Mouse (Mus musculus) heart, embryonic 11.5 days (tissue): Measurements from ENCODE around the gene Sptbn2. TPM values are rescaled to one million over a fixed set of nuclear protein-coding genes. Genes with fewer than 3 reads are reported as not detected.

Experiments used
- ATAC-seq: fragments of 200-750 bp; cut with Nextera tagmentation; replicated peaks from 2 replicates; pipeline ENCODE4 v1.8.0; 2017; ENCODE audit warnings: moderate library complexity; ENCODE audit not compliant: insufficient number of reproducible peaks, low FRiP score, low TSS enrichment
- H3K27ac ChIP-seq: fragments of 300-500 bp; sonication (generic); 2 replicates; pipeline ENCODE4 v1.5.1; 2014; ENCODE audit warnings: mild to moderate bottlenecking, low read depth, low read length
- H3K27me3 ChIP-seq: fragments of 300-500 bp; sonication (generic); 2 replicates; pipeline ENCODE4 v1.6.1; 2014; ENCODE audit warnings: mild to moderate bottlenecking, low read length, mixed read lengths; ENCODE audit not compliant: control insufficient read depth, insufficient read depth
- H3K36me3 ChIP-seq: fragments of 300-500 bp; sonication (generic); 2 replicates; pipeline ENCODE4 v1.6.1; 2014; ENCODE audit warnings: mild to moderate bottlenecking, low read length, moderate library complexity, mixed read lengths; ENCODE audit not compliant: control insufficient read depth, insufficient read depth
- H3K4me1 ChIP-seq: fragments of 300-500 bp; sonication (generic); 2 replicates; pipeline ENCODE4 v1.6.1; 2014; ENCODE audit warnings: low read length; ENCODE audit not compliant: control insufficient read depth, insufficient read depth
- H3K4me2 ChIP-seq: fragments of 300-500 bp; sonication (generic); 2 replicates; pipeline ENCODE4 v1.6.1; 2014; ENCODE audit warnings: mild to moderate bottlenecking, moderate library complexity
- H3K4me3 ChIP-seq: fragments of 300-500 bp; sonication (generic); 2 replicates; pipeline ENCODE4 v1.5.1; 2014; ENCODE audit warnings: low read depth, low read length
- H3K9ac ChIP-seq: fragments of 300-500 bp; sonication (generic); 2 replicates; pipeline ENCODE4 v1.6.1; 2014; ENCODE audit warnings: mild to moderate bottlenecking, low read depth, low read length, moderate library complexity
- H3K9me3 ChIP-seq: fragments of 300-500 bp; sonication (generic); replicated peaks from 2 replicates; pipeline ENCODE4 v1.6.1; 2016; ENCODE audit warnings: low read length; ENCODE audit not compliant: control insufficient read depth
- WGBS: fragments of 180-500 bp; shearing (Covaris S2); extraction: QIAGEN DNeasy Blood & Tissue Kit; methylation state at CpG from one replicate; pipeline ENCODE4 v1.1.7; 2014; ENCODE audit not compliant: insufficient replicate concordance; 5-methylcytosine and 5-hydroxymethylcytosine counted together
- polyA plus RNA-seq: library from polyadenylated mRNA; unstranded; fragments of >200 nt; fragmentation: Nextera tagmentation; extraction: Ambion mirVana; gene quantifications from 2 replicates; pipeline ENCODE4 v1.2.1, GENCODE M21; 2014

The Sptbn2 gene
- polyA plus RNA-seq, 1 experiment from 2014 or later = 0.42 TPM

- H3K27me3 ChIP-seq = peaks cover 71% of the 10 kb centered on the region
- no peak overlapping the region for H3K4me2 ChIP-seq
- no peaks in the 10 kb centered on the region for H3K9me3 ChIP-seq
- H3K4me3 ChIP-seq = no peak overlapping the region
- H3K36me3 ChIP-seq = no peaks in the 10 kb centered on the region
- WGBS = 87% methylated on average over 14 of the region's 14 CpGs
- ATAC-seq = no peak
- no peak overlapping the region for H3K9ac ChIP-seq
- H3K27ac ChIP-seq = no peak overlapping the region
- H3K4me1 ChIP-seq = peaks cover 3% of the 10 kb centered on the region; the same call in 1 of the 2 replicates
Observed at GRCm38 (mm10) chr19:4716756-4717155, 5.8 kb downstream of the Sptbn2 start.

- H3K4me3 ChIP-seq = no peak overlapping the region
- no peak overlapping the region for H3K4me2 ChIP-seq
- no peaks in the 10 kb centered on the region for H3K36me3 ChIP-seq
- H3K9ac ChIP-seq = no peak overlapping the region
- WGBS = 80% methylated on average over 2 of the region's 2 CpGs
- no peak overlapping the region for H3K27ac ChIP-seq
- ATAC-seq = no peak
- no peaks in the 10 kb centered on the region for H3K9me3 ChIP-seq
- H3K27me3 ChIP-seq = peaks cover 68% of the 10 kb centered on the region
- peaks cover 3% of the 10 kb centered on the region; the same call in 1 of the 2 replicates for H3K4me1 ChIP-seq
Observed at GRCm38 (mm10) chr19:4717281-4717680, 6.3 kb downstream of the Sptbn2 start.

DNA sequence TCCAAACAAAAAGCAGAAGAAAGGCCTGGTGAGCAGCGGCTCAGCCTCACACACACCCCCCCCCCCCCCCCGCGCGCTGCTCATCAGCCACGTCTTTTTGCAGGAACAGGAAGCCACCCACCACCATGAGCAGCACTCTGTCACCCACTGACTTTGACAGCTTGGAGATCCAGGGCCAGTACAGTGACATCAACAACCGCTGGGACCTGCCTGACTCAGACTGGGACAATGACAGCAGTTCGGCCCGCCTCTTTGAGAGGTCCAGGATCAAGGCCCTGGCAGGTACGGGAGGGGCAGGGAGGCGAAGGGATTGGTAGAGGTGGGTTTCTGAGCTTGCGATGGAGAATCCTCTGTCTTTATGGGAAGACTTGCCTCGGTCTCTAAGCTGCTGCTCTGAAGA is 7.7 kb downstream of the Sptbn2 start:
- no peak overlapping the region for H3K4me3 ChIP-seq
- no peak overlapping the region for H3K27ac ChIP-seq
- H3K4me2 ChIP-seq = no peak overlapping the region
- no peaks in the 10 kb centered on the region for H3K4me1 ChIP-seq
- no peak overlapping the region for H3K9ac ChIP-seq
- no peaks in the 10 kb centered on the region for H3K9me3 ChIP-seq
- no peak for ATAC-seq
- no peaks in the 10 kb centered on the region for H3K36me3 ChIP-seq
- peaks cover 54% of the 10 kb centered on the region for H3K27me3 ChIP-seq
- 17% methylated on average over 12 of the region's 12 CpGs for WGBS

DNA sequence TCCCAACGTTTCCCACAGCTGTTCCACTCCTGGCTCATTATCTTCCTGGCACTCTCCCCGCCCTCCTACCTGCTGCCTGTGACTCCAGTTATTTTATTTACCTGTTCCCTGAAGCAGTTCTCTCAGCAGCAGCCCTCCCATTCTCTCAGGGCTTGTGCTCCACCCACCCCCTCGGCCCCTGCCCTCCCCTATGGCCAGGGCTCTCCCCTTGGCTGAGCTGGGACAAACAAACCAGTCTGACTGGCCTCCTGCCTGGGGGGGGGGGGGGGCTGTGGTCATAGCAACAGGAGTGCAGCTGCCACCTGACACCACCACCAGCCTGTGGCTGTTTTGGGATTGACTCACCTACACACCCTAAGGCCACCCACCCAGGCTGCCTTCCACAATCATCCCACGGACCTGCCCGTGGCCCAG is 8.4 kb downstream of the Sptbn2 start:
- Histone ChIP-seq H3K9me3 (no peaks in the 10 kb centered on the region), H3K4me1 (no peaks in the 10 kb centered on the region), H3K27ac (no peak overlapping the region), H3K4me2 (no peak overlapping the region), H3K9ac (no peak overlapping the region), H3K27me3 (peaks cover 47% of the 10 kb centered on the region), H3K4me3 (no peak overlapping the region), H3K36me3 (no peaks in the 10 kb centered on the region)
- WGBS = 16% methylated on average over 5 of the region's 5 CpGs
- ATAC-seq = no peak

- Histone ChIP-seq H3K4me1 (no peaks in the 10 kb centered on the region), H3K4me2 (no peak overlapping the region), H3K9me3 (no peaks in the 10 kb centered on the region), H3K36me3 (no peaks in the 10 kb centered on the region), H3K27me3 (peaks cover 40% of the 10 kb centered on the region), H3K4me3 (no peak overlapping the region), H3K27ac (no peak overlapping the region), H3K9ac (no peak overlapping the region)
- ATAC-seq = no peak
- WGBS = 76% methylated on average over 15 of the region's 15 CpGs
Observed at GRCm38 (mm10) chr19:4720112-4720511, 9.1 kb downstream of the Sptbn2 start.

DNA sequence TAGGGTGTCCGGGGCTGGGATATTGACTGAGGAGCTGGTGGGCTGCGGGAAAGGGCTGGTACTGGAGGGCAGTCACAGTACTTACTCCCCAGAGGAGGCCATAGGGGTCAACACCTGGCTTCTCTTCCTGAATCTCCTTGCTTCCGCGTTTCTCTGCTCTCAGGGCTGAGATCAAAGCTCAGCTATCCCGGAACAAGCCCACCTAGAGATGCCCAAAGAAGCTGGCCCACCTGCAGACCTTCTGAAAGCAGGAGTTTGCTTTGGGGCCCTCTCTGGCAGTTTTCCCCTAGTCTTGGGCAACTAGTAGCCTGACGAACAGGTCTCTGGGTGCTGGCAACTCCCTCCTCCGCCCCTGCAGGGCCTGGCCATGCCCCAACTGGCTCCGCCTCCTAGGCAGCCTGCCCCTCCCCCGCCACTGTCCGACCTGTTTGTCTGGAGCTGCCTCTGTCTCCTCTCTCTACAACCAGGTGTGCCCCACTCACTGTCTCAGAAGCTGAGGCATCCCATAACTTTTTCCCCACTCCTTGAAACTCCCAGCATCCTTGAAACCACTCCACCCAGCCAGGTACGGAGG is 9.8 kb downstream of the Sptbn2 start:
- WGBS = 12% methylated on average over 11 of the region's 11 CpGs
- H3K9ac ChIP-seq = no peak overlapping the region
- H3K4me1 ChIP-seq = no peaks in the 10 kb centered on the region
- no peak for ATAC-seq
- H3K27me3 ChIP-seq = peaks cover 34% of the 10 kb centered on the region
- H3K9me3 ChIP-seq = no peaks in the 10 kb centered on the region
- no peak overlapping the region for H3K4me3 ChIP-seq
- no peak overlapping the region for H3K27ac ChIP-seq
- peak overlapping the region; percentile 20; the same call in 1 of the 2 replicates for H3K4me2 ChIP-seq
- no peaks in the 10 kb centered on the region for H3K36me3 ChIP-seq

GRCm38 (mm10) chr19:4729186-4729585 is 18.2 kb downstream of the Sptbn2 start:
- H3K9ac ChIP-seq = no peak overlapping the region
- H3K36me3 ChIP-seq = no peaks in the 10 kb centered on the region
- no peaks in the 10 kb centered on the region for H3K27me3 ChIP-seq
- no peak overlapping the region for H3K27ac ChIP-seq
- H3K4me1 ChIP-seq = no peaks in the 10 kb centered on the region
- ATAC-seq = no peak
- H3K4me2 ChIP-seq = no peak overlapping the region
- no peaks in the 10 kb centered on the region for H3K9me3 ChIP-seq
- 82% methylated on average over 9 of the region's 9 CpGs for WGBS
- no peak overlapping the region for H3K4me3 ChIP-seq

DNA sequence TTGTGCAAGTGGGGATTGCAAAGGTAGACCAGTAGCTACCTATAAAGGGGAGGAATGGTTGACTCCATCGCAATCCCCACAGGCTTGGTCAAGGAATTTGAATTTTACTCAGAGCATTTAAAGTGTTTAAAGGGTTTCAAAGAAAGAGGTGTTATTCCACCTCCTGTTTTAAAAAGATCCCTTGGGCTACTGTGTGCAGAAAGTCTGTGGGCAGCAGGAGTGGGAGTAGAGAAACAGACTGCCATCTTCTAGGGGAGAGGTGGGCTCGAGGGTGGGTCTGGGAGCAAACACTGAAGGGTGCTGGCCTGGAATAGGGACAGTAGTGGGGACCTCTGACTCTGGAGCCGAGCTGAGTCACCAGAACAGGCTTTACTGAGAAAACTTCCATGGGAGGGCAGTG is 22.1 kb downstream of the Sptbn2 start:
- Histone ChIP-seq H3K27ac (no peak overlapping the region), H3K4me2 (no peak overlapping the region), H3K9ac (no peak overlapping the region), H3K9me3 (no peaks in the 10 kb centered on the region), H3K36me3 (no peaks in the 10 kb centered on the region), H3K4me3 (no peak overlapping the region), H3K27me3 (no peaks in the 10 kb centered on the region), H3K4me1 (no peaks in the 10 kb centered on the region)
- WGBS = 66% methylated on average over 3 of the region's 3 CpGs
- ATAC-seq = no peak

- ATAC-seq = no peak
- H3K9me3 ChIP-seq = no peaks in the 10 kb centered on the region
- no peaks in the 10 kb centered on the region for H3K4me1 ChIP-seq
- no peak overlapping the region for H3K4me3 ChIP-seq
- no peak overlapping the region for H3K27ac ChIP-seq
- H3K4me2 ChIP-seq = no peak overlapping the region
- 73% methylated on average over 13 of the region's 13 CpGs for WGBS
- no peaks in the 10 kb centered on the region for H3K27me3 ChIP-seq
- H3K9ac ChIP-seq = no peak overlapping the region
- no peaks in the 10 kb centered on the region for H3K36me3 ChIP-seq
Observed at GRCm38 (mm10) chr19:4737866-4738265, 26.9 kb downstream of the Sptbn2 start.
